Mouse (Mus musculus): ENCODE results near the gene Dnah6. TPM values are rescaled to one million over a fixed set of nuclear protein-coding genes. Genes with fewer than 3 reads are reported as not detected.

The Dnah6 gene
- polyA plus RNA-seq, 1 experiment from 2014 or later, result 0.71 TPM

DNA sequence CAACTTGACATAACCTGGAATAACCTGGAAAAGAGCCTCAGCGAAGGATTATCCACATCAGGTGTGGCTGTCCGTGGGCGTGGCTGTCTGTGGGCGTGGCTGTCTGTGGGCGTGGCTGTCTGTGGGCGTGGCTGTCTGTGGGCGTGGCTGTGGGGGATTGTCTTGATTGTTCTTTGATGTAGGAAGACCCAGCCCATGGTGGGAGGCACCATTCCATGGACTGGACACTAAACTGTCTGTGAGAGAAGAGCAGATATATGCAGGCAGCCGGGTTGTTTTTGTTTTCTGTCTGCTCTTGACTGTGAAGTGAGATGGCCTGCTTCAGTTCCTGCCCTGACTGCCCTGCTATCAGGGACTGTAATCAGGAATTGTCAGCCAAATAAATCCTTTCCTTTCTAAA, 130.6 kb downstream of the Dnah6 start:
- Histone ChIP-seq H3K9ac (ENCODE audit: low read depth, low read length) (no peak overlapping the region), H3K36me3 (ENCODE audit: control insufficient read depth, insufficient read depth, low read length) (no peaks in the 10 kb centered on the region), H3K27ac (ENCODE audit: low read depth, low read length) (no peak overlapping the region), H3K4me2 (replicated peaks; ENCODE audit: low read depth, low read length) (no peak overlapping the region), H3K9me3 (ENCODE audit: control insufficient read depth, low read length) (no peaks in the 10 kb centered on the region), H3K4me3 (ENCODE audit: low read depth, low read length) (no peak overlapping the region), H3K27me3 (ENCODE audit: control insufficient read depth, insufficient read depth, low read length) (no peaks in the 10 kb centered on the region), H3K4me1 (replicated peaks; ENCODE audit: control insufficient read depth, insufficient read depth, low read length) (no peaks in the 10 kb centered on the region)
- WGBS, result 78% methylated on average over 8 of the region's 8 CpGs
- DNase-seq (ENCODE audit: low spot score) (no peak), ATAC-seq (ENCODE audit: low FRiP score) (no peak)

DNA sequence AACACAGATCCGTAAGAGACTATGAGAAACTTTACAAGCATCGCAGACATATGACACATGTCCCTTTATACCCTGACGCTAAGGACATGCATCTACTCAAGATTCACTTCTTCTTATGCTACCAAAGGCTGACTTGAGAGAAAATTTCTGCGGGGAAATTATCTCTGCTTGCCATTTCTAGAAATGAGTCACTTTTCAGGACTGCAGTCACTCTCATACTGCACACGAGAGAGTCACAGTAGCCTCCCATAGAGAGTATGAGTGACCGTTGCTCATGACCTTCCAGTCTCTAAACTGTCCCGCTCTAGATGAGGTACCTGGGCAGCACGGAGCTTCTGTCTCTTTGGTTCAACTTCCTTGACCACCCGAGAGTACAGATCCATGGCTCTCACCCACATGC, 138.9 kb downstream of the Dnah6 start:
- ATAC-seq (ENCODE audit: low FRiP score), result no peak
- no peaks in the 10 kb centered on the region for H3K4me1 ChIP-seq (replicated peaks; ENCODE audit: control insufficient read depth, insufficient read depth, low read length)
- no peaks in the 10 kb centered on the region for H3K27me3 ChIP-seq (ENCODE audit: control insufficient read depth, insufficient read depth, low read length)
- H3K36me3 ChIP-seq (ENCODE audit: control insufficient read depth, insufficient read depth, low read length), result no peaks in the 10 kb centered on the region
- no peak for DNase-seq (ENCODE audit: low spot score)
- no peak overlapping the region for H3K4me2 ChIP-seq (replicated peaks; ENCODE audit: low read depth, low read length)
- no peak overlapping the region for H3K9ac ChIP-seq (ENCODE audit: low read depth, low read length)
- H3K4me3 ChIP-seq (ENCODE audit: low read depth, low read length), result no peak overlapping the region
- 91% methylated on average over 9 of the region's 9 CpGs for WGBS
- no peaks in the 10 kb centered on the region for H3K9me3 ChIP-seq (ENCODE audit: control insufficient read depth, low read length)
- H3K27ac ChIP-seq (ENCODE audit: low read depth, low read length), result no peak overlapping the region

DNA sequence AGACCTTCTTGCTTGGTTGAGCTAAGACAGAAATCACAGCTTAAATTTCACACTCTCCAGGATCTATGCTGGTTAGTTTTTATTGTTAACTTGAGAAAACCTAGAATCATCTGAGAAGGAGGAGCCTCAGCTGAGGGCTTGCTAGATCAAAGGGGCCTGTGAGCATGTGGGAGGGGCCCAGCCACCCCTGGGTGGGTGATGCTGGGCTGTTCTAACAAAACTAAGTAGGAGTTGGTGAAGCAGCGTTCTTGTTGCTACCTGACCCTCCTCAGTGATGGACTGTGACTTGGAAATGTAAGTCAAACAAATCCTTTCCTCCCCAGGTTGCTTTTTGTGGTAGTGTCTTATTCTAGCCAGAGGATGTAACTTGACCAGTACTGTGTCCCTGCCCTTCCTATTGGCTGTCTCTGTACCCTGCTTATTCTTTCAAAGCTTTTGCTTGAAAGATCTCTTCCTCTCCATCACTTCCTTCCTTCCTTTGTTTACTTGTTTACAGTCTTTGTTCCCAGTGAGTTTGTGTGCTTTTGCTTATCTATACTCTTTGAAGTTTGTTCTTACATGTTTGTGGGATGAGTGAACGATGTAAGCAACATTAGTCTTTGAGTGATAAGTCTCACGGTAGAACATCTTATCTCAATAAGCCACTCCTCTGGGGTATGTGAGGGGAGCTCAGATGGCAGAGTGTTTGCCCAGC, 149.2 kb downstream of the Dnah6 start:
- H3K4me2 ChIP-seq (replicated peaks; ENCODE audit: low read depth, low read length), result no peak overlapping the region
- 83% methylated on average over 3 of the region's 3 CpGs for WGBS
- no peaks in the 10 kb centered on the region for H3K27me3 ChIP-seq (ENCODE audit: control insufficient read depth, insufficient read depth, low read length)
- no peak overlapping the region for H3K4me3 ChIP-seq (ENCODE audit: low read depth, low read length)
- no peak for ATAC-seq (ENCODE audit: low FRiP score)
- H3K27ac ChIP-seq (ENCODE audit: low read depth, low read length), result no peak overlapping the region
- H3K9me3 ChIP-seq (ENCODE audit: control insufficient read depth, low read length), result no peaks in the 10 kb centered on the region
- no peaks in the 10 kb centered on the region for H3K36me3 ChIP-seq (ENCODE audit: control insufficient read depth, insufficient read depth, low read length)
- no peak overlapping the region for H3K9ac ChIP-seq (ENCODE audit: low read depth, low read length)
- no peak for DNase-seq (ENCODE audit: low spot score)
- H3K4me1 ChIP-seq (replicated peaks; ENCODE audit: control insufficient read depth, insufficient read depth, low read length), result no peaks in the 10 kb centered on the region

DNA sequence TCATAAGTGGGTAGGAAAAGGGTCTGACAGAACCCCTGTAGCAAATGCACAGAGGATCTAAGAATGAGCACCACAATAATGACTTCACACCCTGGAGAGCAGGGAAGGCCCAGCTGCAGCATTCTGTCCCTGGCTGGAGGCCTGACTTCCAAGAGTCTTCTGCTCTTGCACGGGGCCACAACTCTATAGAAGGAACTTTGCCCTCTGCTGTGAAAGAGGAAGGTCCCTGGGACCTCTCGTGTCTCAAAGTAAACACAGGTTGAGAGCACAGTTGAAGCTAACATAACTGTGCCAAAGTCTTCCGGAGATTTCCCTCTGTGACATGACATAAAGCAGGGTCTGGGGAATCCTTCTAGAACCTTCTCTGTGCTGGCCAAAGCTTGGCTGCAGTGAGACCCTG, 150.2 kb downstream of the Dnah6 start:
- DNase-seq (ENCODE audit: low spot score), result no peak
- Histone ChIP-seq H3K4me1 (replicated peaks; ENCODE audit: control insufficient read depth, insufficient read depth, low read length) (no peaks in the 10 kb centered on the region), H3K27ac (ENCODE audit: low read depth, low read length) (no peak overlapping the region), H3K27me3 (ENCODE audit: control insufficient read depth, insufficient read depth, low read length) (no peaks in the 10 kb centered on the region), H3K4me2 (replicated peaks; ENCODE audit: low read depth, low read length) (no peak overlapping the region), H3K9ac (ENCODE audit: low read depth, low read length) (no peak overlapping the region), H3K4me3 (ENCODE audit: low read depth, low read length) (no peak overlapping the region), H3K9me3 (ENCODE audit: control insufficient read depth, low read length) (no peaks in the 10 kb centered on the region), H3K36me3 (ENCODE audit: control insufficient read depth, insufficient read depth, low read length) (no peaks in the 10 kb centered on the region)
- no peak for ATAC-seq (ENCODE audit: low FRiP score)
- 83% methylated on average over 3 of the region's 3 CpGs for WGBS

DNA sequence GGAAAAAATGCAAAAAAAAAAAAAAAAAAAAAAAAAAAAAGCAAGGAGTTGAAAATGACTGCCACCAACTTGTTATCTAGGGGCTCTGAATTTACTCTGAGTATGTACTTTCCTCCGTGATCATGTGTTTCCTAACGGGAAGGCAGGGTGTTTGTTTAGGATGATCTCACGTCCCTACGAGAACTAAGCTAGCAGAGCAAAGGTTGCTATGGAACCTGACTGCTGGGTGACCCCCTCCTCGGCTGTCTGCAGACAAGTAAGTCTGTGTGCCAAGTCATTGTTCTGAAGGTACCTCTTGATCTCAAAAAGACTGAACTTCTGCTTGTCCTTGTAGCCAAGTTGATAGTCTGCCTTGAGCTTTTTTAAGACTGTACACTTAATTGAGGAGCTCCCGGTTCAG, 150.8 kb downstream of the Dnah6 start:
- WGBS, result 79% methylated on average over 6 of the region's 6 CpGs
- H3K27me3 ChIP-seq (ENCODE audit: control insufficient read depth, insufficient read depth, low read length), result no peaks in the 10 kb centered on the region
- no peak overlapping the region for H3K9ac ChIP-seq (ENCODE audit: low read depth, low read length)
- H3K4me2 ChIP-seq (replicated peaks; ENCODE audit: low read depth, low read length), result no peak overlapping the region
- ATAC-seq (ENCODE audit: low FRiP score) (no peak), DNase-seq (ENCODE audit: low spot score) (no peak)
- H3K4me1 ChIP-seq (replicated peaks; ENCODE audit: control insufficient read depth, insufficient read depth, low read length), result no peaks in the 10 kb centered on the region
- no peaks in the 10 kb centered on the region for H3K36me3 ChIP-seq (ENCODE audit: control insufficient read depth, insufficient read depth, low read length)
- no peaks in the 10 kb centered on the region for H3K9me3 ChIP-seq (ENCODE audit: control insufficient read depth, low read length)
- no peak overlapping the region for H3K4me3 ChIP-seq (ENCODE audit: low read depth, low read length)
- no peak overlapping the region for H3K27ac ChIP-seq (ENCODE audit: low read depth, low read length)

DNA sequence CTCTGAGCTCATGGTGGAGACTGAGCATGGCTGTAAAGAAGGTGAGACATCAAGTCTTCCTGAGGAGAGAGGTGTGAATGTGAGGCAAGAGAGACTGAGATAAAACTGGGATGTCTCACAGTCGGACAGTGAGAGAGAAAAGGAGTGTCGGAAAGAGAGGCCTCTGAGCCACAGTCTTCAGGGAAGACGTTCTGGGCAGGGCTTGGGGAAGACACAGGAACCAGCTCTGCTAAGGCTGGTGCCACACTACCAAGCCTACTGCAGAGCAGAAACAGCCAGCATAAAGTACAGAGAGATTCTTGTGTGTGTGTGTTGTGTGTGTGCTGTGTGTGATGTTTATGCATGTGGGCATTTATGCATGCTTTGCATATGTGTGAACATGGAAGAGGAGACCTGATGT, 156.9 kb downstream of the Dnah6 start:
- no peaks in the 10 kb centered on the region for H3K9me3 ChIP-seq (ENCODE audit: control insufficient read depth, low read length)
- H3K4me1 ChIP-seq (replicated peaks; ENCODE audit: control insufficient read depth, insufficient read depth, low read length), result no peaks in the 10 kb centered on the region
- H3K36me3 ChIP-seq (ENCODE audit: control insufficient read depth, insufficient read depth, low read length), result no peaks in the 10 kb centered on the region
- no peaks in the 10 kb centered on the region for H3K27me3 ChIP-seq (ENCODE audit: control insufficient read depth, insufficient read depth, low read length)
- no peak overlapping the region for H3K9ac ChIP-seq (ENCODE audit: low read depth, low read length)
- DNase-seq (ENCODE audit: low spot score) (no peak), ATAC-seq (ENCODE audit: low FRiP score) (no peak)
- no peak overlapping the region for H3K4me2 ChIP-seq (replicated peaks; ENCODE audit: low read depth, low read length)
- H3K27ac ChIP-seq (ENCODE audit: low read depth, low read length), result no peak overlapping the region
- WGBS, result 87% methylated on average over 3 of the region's 3 CpGs
- H3K4me3 ChIP-seq (ENCODE audit: low read depth, low read length), result no peak overlapping the region

DNA sequence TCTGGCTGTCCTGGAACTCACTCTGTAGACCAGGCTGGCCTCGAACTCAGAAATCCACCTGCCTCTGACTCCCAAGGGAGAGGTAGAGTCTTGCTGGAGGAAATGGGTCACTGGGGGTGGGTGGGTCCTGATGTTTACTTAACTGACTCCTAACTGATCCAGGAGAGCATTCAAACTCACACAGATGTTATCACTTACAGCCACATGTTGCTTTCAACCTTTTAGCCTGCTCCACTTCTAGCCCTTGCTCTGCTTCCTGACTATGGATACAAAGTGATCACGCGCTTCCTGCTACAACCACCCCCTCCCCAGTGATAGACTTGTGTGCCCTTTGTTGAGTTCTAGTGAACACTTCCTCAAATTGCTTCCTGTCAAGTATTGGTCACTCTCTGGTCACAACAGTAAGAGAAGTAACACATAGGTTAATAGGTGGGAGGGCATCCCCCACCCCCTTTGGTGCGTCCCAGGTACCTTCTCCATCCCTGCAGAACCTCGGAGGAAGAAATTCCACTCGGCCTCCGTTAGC, 161.8 kb downstream of the Dnah6 start:
- WGBS, result 81% methylated on average over 7 of the region's 7 CpGs
- Histone ChIP-seq H3K4me1 (replicated peaks; ENCODE audit: control insufficient read depth, insufficient read depth, low read length) (no peaks in the 10 kb centered on the region), H3K36me3 (ENCODE audit: control insufficient read depth, insufficient read depth, low read length) (no peaks in the 10 kb centered on the region), H3K27me3 (ENCODE audit: control insufficient read depth, insufficient read depth, low read length) (no peaks in the 10 kb centered on the region), H3K4me2 (replicated peaks; ENCODE audit: low read depth, low read length) (no peak overlapping the region), H3K27ac (ENCODE audit: low read depth, low read length) (no peak overlapping the region), H3K9ac (ENCODE audit: low read depth, low read length) (no peak overlapping the region), H3K4me3 (ENCODE audit: low read depth, low read length) (no peak overlapping the region), H3K9me3 (ENCODE audit: control insufficient read depth, low read length) (no peaks in the 10 kb centered on the region)
- DNase-seq (ENCODE audit: low spot score) (no peak), ATAC-seq (ENCODE audit: low FRiP score) (no peak)

DNA sequence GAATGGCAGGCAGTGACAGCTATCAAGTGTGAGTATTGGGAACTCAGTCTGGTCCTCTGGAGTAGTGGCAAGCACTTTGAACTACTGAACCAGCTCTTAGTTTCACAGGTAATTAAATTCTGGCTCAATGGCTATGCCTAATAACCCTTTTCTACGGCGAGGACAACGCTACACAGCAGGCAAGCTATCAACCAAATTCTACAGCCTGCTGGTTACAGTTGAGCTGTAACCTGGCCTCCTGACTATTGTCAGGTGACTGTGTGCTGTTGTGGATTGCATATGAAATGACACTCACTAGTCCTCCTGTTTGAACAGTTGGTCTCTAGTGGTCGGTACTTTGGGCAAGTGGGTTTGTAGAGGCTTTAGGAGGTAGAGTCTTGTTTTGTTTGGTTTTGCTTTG, 162.3 kb downstream of the Dnah6 start:
- Histone ChIP-seq H3K36me3 (ENCODE audit: control insufficient read depth, insufficient read depth, low read length) (no peaks in the 10 kb centered on the region), H3K27me3 (ENCODE audit: control insufficient read depth, insufficient read depth, low read length) (no peaks in the 10 kb centered on the region), H3K4me2 (replicated peaks; ENCODE audit: low read depth, low read length) (no peak overlapping the region), H3K9ac (ENCODE audit: low read depth, low read length) (no peak overlapping the region), H3K4me1 (replicated peaks; ENCODE audit: control insufficient read depth, insufficient read depth, low read length) (no peaks in the 10 kb centered on the region), H3K27ac (ENCODE audit: low read depth, low read length) (no peak overlapping the region), H3K4me3 (ENCODE audit: low read depth, low read length) (no peak overlapping the region), H3K9me3 (ENCODE audit: control insufficient read depth, low read length) (no peaks in the 10 kb centered on the region)
- ATAC-seq (ENCODE audit: low FRiP score), result no peak
- DNase-seq (ENCODE audit: low spot score), result no peak
- 94% methylated on average over 4 of the region's 4 CpGs for WGBS

DNA sequence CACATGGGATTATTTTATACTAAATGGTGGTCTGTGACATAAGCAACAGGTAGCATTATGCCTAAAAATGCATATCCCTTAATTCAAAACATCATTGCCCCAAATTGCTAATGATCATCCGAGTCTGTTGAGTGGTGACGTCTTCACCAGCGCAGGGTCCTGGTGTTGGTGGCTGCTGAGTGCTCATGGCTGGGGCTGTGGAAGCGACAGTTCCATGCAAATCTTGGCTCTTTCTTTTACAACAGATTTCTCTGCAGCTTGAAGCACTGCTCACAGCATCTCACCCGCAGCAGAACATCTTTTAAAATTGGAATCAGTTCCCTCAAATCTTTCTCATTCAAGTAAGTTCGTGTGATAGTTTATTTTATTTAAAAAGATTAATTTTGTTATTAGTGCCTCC, 166.1 kb downstream of the Dnah6 start:
- ATAC-seq (ENCODE audit: low FRiP score) (no peak), DNase-seq (ENCODE audit: low spot score) (no peak)
- no peaks in the 10 kb centered on the region for H3K9me3 ChIP-seq (ENCODE audit: control insufficient read depth, low read length)
- H3K9ac ChIP-seq (ENCODE audit: low read depth, low read length), result no peak overlapping the region
- no peaks in the 10 kb centered on the region for H3K4me1 ChIP-seq (replicated peaks; ENCODE audit: control insufficient read depth, insufficient read depth, low read length)
- WGBS, result 93% methylated on average over 6 of the region's 6 CpGs
- no peak overlapping the region for H3K4me2 ChIP-seq (replicated peaks; ENCODE audit: low read depth, low read length)
- no peak overlapping the region for H3K4me3 ChIP-seq (ENCODE audit: low read depth, low read length)
- no peaks in the 10 kb centered on the region for H3K36me3 ChIP-seq (ENCODE audit: control insufficient read depth, insufficient read depth, low read length)
- no peaks in the 10 kb centered on the region for H3K27me3 ChIP-seq (ENCODE audit: control insufficient read depth, insufficient read depth, low read length)
- no peak overlapping the region for H3K27ac ChIP-seq (ENCODE audit: low read depth, low read length)
